Mouse (Mus musculus) embryonic facial prominence, embryonic 11.5 days (tissue): Measurements from ENCODE around the gene Usf2. TPM values are rescaled to one million over a fixed set of nuclear protein-coding genes. Genes with fewer than 3 reads are reported as not detected.
"Not testable (repeated sequence)": the region's sequence is repeated elsewhere in the genome, so short reads cannot be mapped to it uniquely, and the experiment has no call there.

Source experiments
- ATAC-seq: fragments of 200-750 bp; cut with Nextera tagmentation; replicated peaks from 2 replicates; pipeline ENCODE4 v1.8.0; 2017; ENCODE audit warnings: low read depth; ENCODE audit not compliant: insufficient number of reproducible peaks, low FRiP score, low TSS enrichment
- DNase-seq: peaks from one replicate; pipeline ENCODE4 v3.0.0-alpha.2; 2015; ENCODE audit warnings: low spot score
- H3K27ac ChIP-seq: fragments of 300-500 bp; sonication (generic); replicated peaks from 2 replicates; pipeline ENCODE4 v1.5.1; 2014; ENCODE audit warnings: mild to moderate bottlenecking, low read depth, low read length, control low read depth
- H3K27me3 ChIP-seq: fragments of 300-500 bp; sonication (generic); 2 replicates; pipeline ENCODE4 v1.6.1; 2014; ENCODE audit warnings: mild to moderate bottlenecking, low read length, moderate library complexity, mixed read lengths; ENCODE audit not compliant: control insufficient read depth, insufficient read depth
- H3K36me3 ChIP-seq: fragments of 300-500 bp; sonication (generic); replicated peaks from 2 replicates; pipeline ENCODE4 v1.6.1; 2014; ENCODE audit warnings: low read depth, mild to moderate bottlenecking, low read length, moderate library complexity, mixed read lengths; ENCODE audit not compliant: control insufficient read depth, insufficient read depth
- H3K4me1 ChIP-seq: fragments of 300-500 bp; sonication (generic); 2 replicates; pipeline ENCODE4 v1.6.1; 2014; ENCODE audit warnings: low read length, mixed read lengths; ENCODE audit not compliant: control insufficient read depth, insufficient read depth
- H3K4me2 ChIP-seq: fragments of 300-500 bp; sonication (generic); 2 replicates; pipeline ENCODE4 v1.6.1; 2014; ENCODE audit warnings: low read depth, mild to moderate bottlenecking, control low read depth, low read length, moderate library complexity
- H3K4me3 ChIP-seq: fragments of 300-500 bp; sonication (generic); 2 replicates; pipeline ENCODE4 v1.5.1; 2014; ENCODE audit warnings: low read depth, low read length, control low read depth
- H3K9ac ChIP-seq: fragments of 300-500 bp; sonication (generic); replicated peaks from 2 replicates; pipeline ENCODE4 v1.6.1; 2014; ENCODE audit warnings: mild to moderate bottlenecking, control low read depth, low read length
- H3K9me3 ChIP-seq: fragments of 300-500 bp; sonication (generic); replicated peaks from 2 replicates; pipeline ENCODE4 v1.6.1; 2016; ENCODE audit warnings: mild to moderate bottlenecking, low read length, inconsistent platforms, mixed read lengths; ENCODE audit not compliant: control insufficient read depth
- WGBS: fragments of 180-500 bp; shearing (Covaris S2); extraction: QIAGEN DNeasy Blood & Tissue Kit; methylation state at CpG from one replicate; pipeline ENCODE4 v1.1.7; 2014; 5-methylcytosine and 5-hydroxymethylcytosine counted together
- polyA plus RNA-seq: library from polyadenylated mRNA; unstranded; fragments of >200 nt; fragmentation: Nextera tagmentation; extraction: Ambion mirVana; gene quantifications from 2 replicates; pipeline ENCODE4 v1.2.1, GENCODE M21; 2014

The Usf2 gene
- polyA plus RNA-seq, 1 experiment from 2014 or later, result 21.9 TPM

DNA sequence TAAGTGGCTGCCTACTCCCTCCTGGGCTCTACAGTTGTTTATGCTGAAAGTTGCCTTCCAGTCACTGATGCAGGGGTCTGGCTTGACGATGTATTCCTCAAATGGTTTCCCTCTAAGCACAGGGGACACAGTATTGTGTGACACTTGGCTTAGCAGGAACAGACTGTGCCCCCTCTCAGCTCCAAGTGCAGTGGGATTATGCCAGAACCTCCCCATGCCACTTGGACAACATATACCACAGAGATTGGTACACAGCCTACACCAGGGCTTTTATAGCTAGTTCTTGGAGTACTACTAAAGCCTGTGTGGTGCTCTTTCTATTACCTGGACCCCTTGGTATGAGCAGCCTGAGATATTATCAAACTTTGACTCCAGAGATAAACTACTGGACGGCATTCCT, 11.9 kb downstream of the Usf2 start:
- not testable (repeated sequence) for H3K4me1 ChIP-seq, H3K9ac ChIP-seq, H3K4me3 ChIP-seq, H3K9me3 ChIP-seq, H3K27me3 ChIP-seq, ATAC-seq, H3K4me2 ChIP-seq, DNase-seq, H3K36me3 ChIP-seq, H3K27ac ChIP-seq
- 83% methylated on average over 2 of the region's 2 CpGs for WGBS

DNA sequence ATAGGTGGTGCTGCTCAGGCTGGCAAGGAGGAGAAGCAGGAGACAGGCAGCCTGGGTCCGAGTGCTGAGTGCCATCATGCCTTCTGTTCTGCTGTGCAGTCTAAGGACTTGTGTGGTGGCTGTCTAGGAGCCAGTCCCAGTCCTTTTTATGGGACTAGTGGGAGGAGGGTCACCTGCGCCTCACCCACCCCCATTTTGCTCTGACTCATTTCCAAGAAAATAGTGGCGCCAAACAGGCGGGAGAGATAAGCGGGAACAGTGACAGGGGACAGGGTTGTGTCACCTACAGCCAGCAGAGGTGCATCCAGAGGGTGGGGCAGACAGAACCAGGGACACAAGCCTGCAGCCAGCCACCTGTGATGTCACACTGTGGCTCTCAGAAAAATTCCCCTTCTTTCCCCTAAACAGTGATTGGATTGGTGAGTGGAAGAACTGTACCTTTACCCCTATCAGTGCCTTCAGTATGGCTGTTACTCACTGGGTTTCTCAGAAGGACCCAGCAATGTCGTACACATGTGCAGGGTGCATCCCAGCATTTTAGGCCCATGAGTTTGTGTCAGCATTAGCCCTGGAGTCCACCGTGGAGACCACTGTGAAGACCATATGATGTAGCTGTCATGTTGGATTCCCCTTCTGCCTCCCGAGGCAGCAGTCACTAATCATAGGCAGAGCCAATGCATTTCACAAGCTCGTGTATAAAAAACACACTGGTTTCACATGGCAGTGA, 12.5 kb downstream of the Usf2 start, which contains the start of gene Hamp:
Hamp (minus strand) TSS at position 124 of the 727 bp plus-strand sequence.
- H3K9ac ChIP-seq, result no peak within 1 kb of the TSS
- WGBS, result 64% methylated on average over 9 of the region's 9 CpGs
- no peak within 1 kb of the TSS for H3K4me3 ChIP-seq
- DNase-seq, result no peak
- no peak within 1 kb of the TSS for H3K4me2 ChIP-seq
- H3K9me3 ChIP-seq, result no peaks in the 10 kb centered on the region
- no peaks in the 10 kb centered on the region for H3K4me1 ChIP-seq
- H3K27ac ChIP-seq, result no peak within 1 kb of the TSS
- no peak for ATAC-seq
- no peaks in the 10 kb centered on the region for H3K27me3 ChIP-seq
- H3K36me3 ChIP-seq, result no peaks in the 10 kb centered on the region; the same call in 1 of the 2 replicates

DNA sequence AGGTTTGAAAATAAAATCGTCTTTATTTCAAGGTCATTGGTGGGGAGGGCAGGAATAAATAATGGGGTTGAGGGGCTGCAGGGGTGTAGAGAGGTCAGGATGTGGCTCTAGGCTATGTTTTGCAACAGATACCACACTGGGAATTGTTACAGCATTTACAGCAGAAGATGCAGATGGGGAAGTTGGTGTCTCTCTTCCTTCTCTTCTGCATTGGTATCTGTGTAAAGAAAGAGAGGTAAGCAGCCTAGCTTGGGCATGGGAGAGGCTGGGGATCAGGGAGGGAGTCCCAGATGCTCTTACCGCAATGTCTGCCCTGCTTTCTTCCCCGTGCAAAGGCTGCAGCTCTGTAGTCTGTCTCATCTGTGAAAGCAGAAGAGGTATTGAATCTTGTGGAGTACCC, 14.2 kb downstream of the Usf2 start:
- H3K4me3 ChIP-seq, DNase-seq, H3K9me3 ChIP-seq, ATAC-seq, H3K9ac ChIP-seq, H3K36me3 ChIP-seq, H3K4me2 ChIP-seq, H3K4me1 ChIP-seq, H3K27me3 ChIP-seq, H3K27ac ChIP-seq: not testable (repeated sequence)
- 44% methylated on average over 3 of the region's 3 CpGs for WGBS

DNA sequence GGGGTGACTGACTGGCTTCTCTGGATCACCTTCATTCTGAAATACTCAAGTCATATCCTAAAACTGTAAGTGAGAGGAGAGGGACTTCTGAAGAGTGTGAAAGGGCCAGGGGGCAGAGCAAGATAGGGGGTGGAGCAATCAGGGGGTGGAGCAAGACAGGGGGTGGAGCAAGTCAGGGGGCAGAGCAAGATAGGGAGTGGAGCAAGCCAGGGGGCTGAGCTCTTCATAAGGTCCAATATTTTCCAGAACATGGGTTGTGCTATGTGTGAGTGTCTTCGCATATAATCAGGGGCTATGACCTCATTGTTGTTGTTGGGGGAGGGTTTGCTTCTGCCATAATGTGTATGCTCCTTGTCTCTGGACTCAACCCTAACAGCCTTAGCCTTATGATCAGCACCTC, 16.5 kb downstream of the Usf2 start:
- ATAC-seq, H3K9me3 ChIP-seq, H3K36me3 ChIP-seq, H3K27me3 ChIP-seq, H3K9ac ChIP-seq, H3K27ac ChIP-seq, H3K4me2 ChIP-seq, H3K4me1 ChIP-seq, DNase-seq, H3K4me3 ChIP-seq: not testable (repeated sequence)
- 70% methylated on average over 1 of the region's 1 CpGs for WGBS

DNA sequence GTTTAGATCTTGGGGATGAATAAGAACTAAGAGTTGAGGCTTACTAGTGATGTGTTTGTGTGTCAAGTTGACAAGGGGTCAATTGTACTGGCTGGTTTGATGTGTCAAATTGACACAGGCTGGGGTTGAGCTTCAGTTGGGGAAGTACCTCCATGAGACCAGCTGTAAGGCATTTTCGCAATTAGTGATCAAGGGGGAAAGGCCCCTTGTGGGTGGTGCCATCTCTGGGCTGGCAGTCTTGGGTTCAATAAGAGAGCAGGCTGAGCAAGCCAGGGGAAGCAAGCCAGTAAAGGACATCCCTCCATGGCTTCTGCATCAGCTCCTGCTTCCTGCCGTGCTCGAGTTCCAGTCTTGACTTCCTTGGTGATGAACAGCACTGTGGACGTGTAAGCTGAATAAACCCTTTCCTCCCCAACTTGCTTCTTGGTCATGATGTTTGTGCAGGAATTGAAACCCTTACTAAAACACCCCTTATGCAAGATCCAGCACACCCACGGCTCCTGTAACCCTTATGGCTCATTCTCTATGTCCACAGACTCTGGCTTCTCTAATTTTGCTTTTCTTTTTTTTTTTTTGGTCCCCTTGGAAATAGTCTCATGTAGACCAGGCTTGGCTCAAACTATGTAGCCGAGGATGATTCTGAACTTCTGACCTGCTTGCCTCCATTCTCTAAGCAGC, 21.0 kb downstream of the Usf2 start:
- not testable (repeated sequence) for H3K4me2 ChIP-seq, DNase-seq, H3K9me3 ChIP-seq, ATAC-seq, H3K27ac ChIP-seq, H3K4me3 ChIP-seq, H3K9ac ChIP-seq, H3K4me1 ChIP-seq, H3K27me3 ChIP-seq, H3K36me3 ChIP-seq
- WGBS, result 71% methylated on average over 6 of the region's 6 CpGs

DNA sequence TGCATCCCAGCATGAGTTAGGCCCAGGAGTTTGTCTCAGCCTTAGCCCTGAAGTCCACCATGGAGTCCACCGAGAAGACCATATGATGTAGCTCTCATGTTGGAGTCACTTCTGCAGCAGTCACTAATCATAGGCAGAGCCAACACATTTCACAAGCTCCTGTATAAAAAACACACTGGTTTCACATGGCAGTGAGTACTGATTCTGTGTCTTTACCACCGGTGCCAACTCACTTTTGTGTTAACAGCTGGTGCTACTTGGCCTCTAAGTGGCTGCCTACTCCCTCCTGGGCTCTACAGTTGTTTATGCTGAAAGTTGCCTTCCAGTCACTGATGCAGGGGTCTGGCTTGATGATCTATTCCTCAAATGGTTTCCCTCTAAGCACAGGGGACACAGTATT, 32.0 kb downstream of the Usf2 start, which contains the start of gene Hamp2:
Hamp2 (minus strand) TSS at position 101 of the 400 bp plus-strand sequence.
- WGBS, result 82% methylated on average over 2 of the region's 2 CpGs
- not testable (repeated sequence) for H3K4me2 ChIP-seq, H3K27me3 ChIP-seq, H3K9me3 ChIP-seq, DNase-seq, H3K4me1 ChIP-seq, H3K36me3 ChIP-seq, H3K27ac ChIP-seq, H3K9ac ChIP-seq, H3K4me3 ChIP-seq, ATAC-seq

DNA sequence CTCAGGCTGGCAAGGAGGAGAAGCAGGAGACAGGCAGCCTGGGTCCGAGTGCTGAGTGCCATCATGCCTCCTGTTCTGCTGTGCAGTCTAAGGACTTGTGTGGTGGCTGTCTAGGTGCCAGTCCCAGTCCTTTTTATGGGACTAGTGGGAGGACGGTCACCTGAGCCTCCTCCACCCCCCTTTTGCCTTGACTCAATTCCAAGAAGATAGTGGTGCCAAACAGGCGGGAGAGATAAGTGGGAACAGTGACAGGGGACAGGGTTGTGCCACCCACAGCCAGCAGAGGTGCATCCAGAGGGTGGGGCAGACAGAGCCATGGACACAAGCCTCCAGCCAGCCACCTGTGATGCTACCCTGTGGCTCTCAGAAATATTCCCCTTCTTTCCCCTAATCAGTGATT, 32.5 kb downstream of the Usf2 start:
- Histone ChIP-seq H3K9me3 (no peaks in the 10 kb centered on the region), H3K4me1 (no peaks in the 10 kb centered on the region), H3K27me3 (no peaks in the 10 kb centered on the region), H3K4me2 (no peak overlapping the region), H3K9ac (no peak overlapping the region), H3K36me3 (no peaks in the 10 kb centered on the region), H3K4me3 (no peak overlapping the region), H3K27ac (no peak overlapping the region)
- no peak for DNase-seq
- 63% methylated on average over 3 of the region's 3 CpGs for WGBS
- ATAC-seq, result no peak

DNA sequence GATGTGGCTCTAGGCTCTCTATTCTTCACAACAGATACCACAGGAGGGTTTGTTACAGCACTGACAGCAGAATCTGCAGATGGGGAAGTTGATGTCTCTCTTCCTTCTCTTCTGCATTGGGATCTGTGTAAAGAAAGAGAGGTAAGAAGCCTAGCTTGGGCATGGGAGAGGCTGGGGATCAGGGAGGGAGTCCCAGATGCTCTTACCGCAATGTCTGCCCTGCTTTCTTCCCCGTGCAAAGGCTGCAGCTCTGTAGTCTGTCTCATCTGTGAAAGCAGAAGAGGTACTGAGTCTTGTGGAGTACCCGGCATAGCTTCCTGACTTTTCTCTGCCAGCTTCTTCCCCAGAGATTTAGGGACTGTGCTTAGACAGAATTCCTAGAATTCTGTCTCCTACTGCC, 34.1 kb downstream of the Usf2 start:
- H3K4me2 ChIP-seq, H3K9ac ChIP-seq, H3K4me1 ChIP-seq, H3K36me3 ChIP-seq, DNase-seq, H3K4me3 ChIP-seq, H3K27ac ChIP-seq, H3K9me3 ChIP-seq, H3K27me3 ChIP-seq, ATAC-seq: not testable (repeated sequence)
- 40% methylated on average over 3 of the region's 3 CpGs for WGBS
